Mouse (Mus musculus): ENCODE data around the gene Mobp. TPM values are rescaled to one million over a fixed set of nuclear protein-coding genes. Genes with fewer than 3 reads are reported as not detected.

Mobp gene
- polyA plus RNA-seq, 1 experiment from 2014 or later: 0.18 TPM

Other genes with a start within 250 kb of the Mobp start
- 35.5 and 35.8 TPM in 2 replicates for gene Gorasp1, start 212.1 kb upstream of the Mobp start, polyA plus RNA-seq (2015; fragmentation: Nextera tagmentation; extraction: Ambion mirVana)
- gene Ttc21a, start 212.1 kb upstream of the Mobp start, polyA plus RNA-seq (2015; fragmentation: Nextera tagmentation; extraction: Ambion mirVana): 0.09 and 0.13 TPM in 2 replicates
- 8.3 and 9.1 TPM in 2 replicates for gene Csrnp1, start 165.0 kb upstream of the Mobp start, polyA plus RNA-seq (2015; fragmentation: Nextera tagmentation; extraction: Ambion mirVana)
- 1.2 and 4.8 TPM in 2 replicates for gene Xirp1, start 126.1 kb upstream of the Mobp start, polyA plus RNA-seq (2015; fragmentation: Nextera tagmentation; extraction: Ambion mirVana)
- gene Cx3cr1, start 79.8 kb upstream of the Mobp start, polyA plus RNA-seq (2015; fragmentation: Nextera tagmentation; extraction: Ambion mirVana): 15.1 and 16.0 TPM in 2 replicates
- 5.2 and 6.6 TPM in 2 replicates for gene Ccr8, start 57.6 kb upstream of the Mobp start, polyA plus RNA-seq (2015; fragmentation: Nextera tagmentation; extraction: Ambion mirVana)
- 27.4 and 30.2 TPM in 2 replicates for gene Slc25a38, start 39.3 kb upstream of the Mobp start, polyA plus RNA-seq (2015; fragmentation: Nextera tagmentation; extraction: Ambion mirVana)
- 1,290 and 1,462 TPM in 2 replicates for gene Rpsa, start 22.0 kb upstream of the Mobp start, polyA plus RNA-seq (2015; fragmentation: Nextera tagmentation; extraction: Ambion mirVana)
- gene Myrip, start 151.8 kb downstream of the Mobp start, polyA plus RNA-seq (2015; fragmentation: Nextera tagmentation; extraction: Ambion mirVana): 0.45 TPM in 2 replicates

Measured in limb, embryonic 15.5 days (tissue).